Mouse (Mus musculus): ENCODE measurements at regions not wholly inside any gene's neighbourhood (a gene's known extent, or its start where the extent isn't known, plus 50 kb on each side); places are given as distances from the start of the nearest gene placed in this dataset.

- TF ChIP-seq CTCF (conservative IDR thresholded peaks at IDR 0.05; ENCODE audit: low read length) (no peak), NANOG (IDR thresholded peaks at IDR 0.05; ENCODE audit: borderline replicate concordance, low read length) (no peak), POU5F1 (IDR thresholded peaks at IDR 0.05; ENCODE audit: borderline replicate concordance, low read length) (no peak)
Measured at GRCm38 (mm10) chr3:131983292-131983691, 101.8 kb upstream of the Dkk2 start.
